Mouse (Mus musculus) spleen, postnatal 14 days (tissue): ENCODE results near the gene Olfr166.
"Not testable (repeated sequence)": the region's sequence is repeated elsewhere in the genome, so short reads cannot be mapped to it uniquely, and the experiment has no call there.

Experiments used
- DNase-seq, 2 experiments: peaks; one replicate each; pipeline ENCODE4 v3.0.0; 2021 to 2022; ENCODE audit warnings: low spot score in 2 of 2

Olfr166 gene

GRCm38 (mm10) chr16:19483394-19483793 is at the start of gene Olfr166:
TSS of gene Olfr166 (plus strand) at chr16:19483694.
- DNase-seq: no peak

- DNase-seq: not testable (repeated sequence)
Observed at GRCm38 (mm10) chr16:19458741-19459140, 24.8 kb upstream of the Olfr166 start.

DNA sequence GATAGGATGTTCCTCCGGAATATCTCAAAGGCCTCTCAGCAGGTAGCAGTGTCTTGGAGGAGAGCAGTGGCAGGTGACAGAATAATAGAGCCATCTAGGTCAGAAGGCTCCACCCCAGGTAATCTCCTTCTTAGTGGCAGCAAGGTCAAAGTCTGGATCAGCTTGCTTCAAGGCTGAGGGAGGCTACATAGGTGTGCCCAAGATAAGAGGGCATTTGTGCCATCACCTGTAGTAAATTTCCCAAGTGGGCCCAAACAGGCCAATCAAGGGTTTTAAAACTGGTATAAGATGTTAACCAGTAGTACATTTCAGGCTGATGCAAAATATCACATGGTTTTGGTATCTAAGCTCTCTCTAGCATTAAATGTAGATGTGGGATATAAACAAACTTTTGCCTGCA is 19.1 kb upstream of the Olfr166 start:
- DNase-seq: no peak

- DNase-seq: no peak
Observed at GRCm38 (mm10) chr16:19522166-19522565, 38.7 kb downstream of the Olfr166 start, which contains the start of gene Olfr167. TSS of gene Olfr167 (minus strand) at chr16:19522266.

GRCm38 (mm10) chr16:19535455-19535854 is 52.0 kb downstream of the Olfr166 start, which contains the start of gene Olfr168:
TSS of gene Olfr168 (minus strand) at chr16:19535555.
- no peak for DNase-seq
